Mouse (Mus musculus): ENCODE results near the gene Egfl7.

GRCm38 (mm10) chr2:26590282-26590681 lies 10.5 kb downstream of the Egfl7 start:
- TF ChIP-seq POLR2A (IDR thresholded peaks at IDR 0.05; ENCODE audit: low read depth, low read length) (no peak), CTCF (IDR thresholded peaks at IDR 0.05; ENCODE audit: extremely low read depth, insufficient read depth, insufficient read length, insufficient replicate concordance) (no peak)
